Mouse (Mus musculus): ENCODE measurements around the gene Slc8a1. TPM values are rescaled to one million over a fixed set of nuclear protein-coding genes. Genes with fewer than 3 reads are reported as not detected.

Slc8a1 gene
- polyA plus RNA-seq, 1 experiment from 2014 or later, result 9.2 TPM

DNA sequence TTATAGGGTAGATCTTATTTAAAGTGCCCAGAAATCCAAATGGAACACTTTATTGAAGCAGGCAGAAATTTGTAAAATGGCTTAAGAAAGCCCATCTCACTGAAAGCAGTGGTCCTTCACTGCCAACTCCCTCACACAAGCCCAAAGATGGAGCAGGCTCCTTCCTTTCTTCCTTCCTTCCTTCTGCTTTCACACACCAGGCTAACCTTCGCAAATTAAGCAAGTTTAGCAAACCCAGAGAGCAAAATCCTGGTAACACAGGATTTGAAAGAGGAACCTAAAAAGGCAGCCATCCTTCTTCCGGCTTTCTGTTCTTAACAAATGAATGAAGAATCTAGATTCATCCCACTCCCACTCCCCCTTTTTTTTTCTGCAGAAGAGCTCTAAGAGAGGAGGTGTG is 70.2 kb downstream of the Slc8a1 start:
- DNase-seq (ENCODE audit: low spot score) (no peak), ATAC-seq (no peak)
- Histone ChIP-seq H3K4me2 (ENCODE audit: low read length) (peak overlapping the region; percentile 86), H3K4me3 (ENCODE audit: low read depth, low read length) (peak overlapping the region; percentile 70), H3K27ac (ENCODE audit: low read depth, low read length) (no peak overlapping the region), H3K36me3 (ENCODE audit: control insufficient read depth, insufficient read depth, low read length) (no peaks in the 10 kb centered on the region), H3K27me3 (replicated peaks; ENCODE audit: control insufficient read depth, insufficient read depth, low read length) (peaks cover 9% of the 10 kb centered on the region; the same call in 1 of the 2 replicates), H3K9ac (ENCODE audit: low read length) (peak overlapping the region; percentile 96), H3K9me3 (replicated peaks; ENCODE audit: control insufficient read depth, low read length) (no peaks in the 10 kb centered on the region), H3K4me1 (ENCODE audit: control insufficient read depth, insufficient read depth, low read length) (0 out of 2 replicates have a peak, but pooled peaks cover 5% of the 10 kb centered on the region)
- 57% methylated on average over 2 of the region's 2 CpGs for WGBS

DNA sequence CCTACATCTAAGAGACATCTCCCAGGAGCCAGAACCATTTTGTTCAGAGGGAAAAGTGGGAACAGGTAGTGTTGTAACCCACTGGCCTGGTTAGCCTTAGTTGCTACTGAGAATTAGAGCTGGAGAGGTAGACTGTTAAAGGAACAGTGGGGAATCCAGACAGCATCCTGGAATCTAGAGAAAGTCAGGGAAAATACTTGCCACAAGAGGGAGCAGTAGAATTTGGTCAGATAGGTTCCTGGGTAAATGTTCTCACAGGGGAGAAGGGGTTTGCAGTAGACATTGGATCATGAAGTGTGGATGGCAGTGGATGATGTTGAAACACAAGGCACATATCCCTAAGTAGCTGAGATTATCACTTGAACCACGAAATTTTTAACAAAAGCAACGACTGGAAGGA is 71.6 kb downstream of the Slc8a1 start:
- peak; percentile 71 for DNase-seq (ENCODE audit: low spot score)
- no peak overlapping the region for H3K4me2 ChIP-seq (ENCODE audit: low read length)
- no peak overlapping the region for H3K9ac ChIP-seq (ENCODE audit: low read length)
- no peaks in the 10 kb centered on the region for H3K9me3 ChIP-seq (replicated peaks; ENCODE audit: control insufficient read depth, low read length)
- no peaks in the 10 kb centered on the region for H3K36me3 ChIP-seq (ENCODE audit: control insufficient read depth, insufficient read depth, low read length)
- no peak overlapping the region for H3K4me3 ChIP-seq (ENCODE audit: low read depth, low read length)
- WGBS, result 47% methylated on average over 2 of the region's 2 CpGs
- H3K27ac ChIP-seq (ENCODE audit: low read depth, low read length), result no peak overlapping the region
- H3K4me1 ChIP-seq (ENCODE audit: control insufficient read depth, insufficient read depth, low read length), result 0 out of 2 replicates have a peak, but pooled peaks cover 5% of the 10 kb centered on the region
- H3K27me3 ChIP-seq (replicated peaks; ENCODE audit: control insufficient read depth, insufficient read depth, low read length), result peaks cover 6% of the 10 kb centered on the region; the same call in 1 of the 2 replicates
- ATAC-seq, result no peak

DNA sequence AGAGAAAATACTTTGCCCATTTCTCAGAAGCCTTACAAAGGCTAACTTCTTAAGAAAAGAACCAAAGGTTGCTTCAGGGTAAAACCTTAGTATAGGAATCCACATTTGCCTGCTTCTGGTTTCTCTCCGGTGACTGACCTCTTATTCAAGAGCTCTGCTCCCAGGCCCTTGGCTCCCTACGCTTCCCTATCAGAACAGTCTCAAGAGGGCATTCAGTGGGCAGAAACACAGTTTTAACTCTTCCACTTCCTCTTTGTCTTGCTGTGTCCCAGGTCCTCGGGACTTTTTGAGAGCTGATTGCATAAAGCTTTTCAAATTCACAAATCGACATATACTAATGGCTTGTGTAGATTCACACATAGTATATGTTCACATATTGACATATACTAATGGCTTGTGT is 73.3 kb downstream of the Slc8a1 start:
- Histone ChIP-seq H3K4me2 (ENCODE audit: low read length) (no peak overlapping the region), H3K9ac (ENCODE audit: low read length) (no peak overlapping the region), H3K27me3 (replicated peaks; ENCODE audit: control insufficient read depth, insufficient read depth, low read length) (no peaks in the 10 kb centered on the region), H3K9me3 (replicated peaks; ENCODE audit: control insufficient read depth, low read length) (no peaks in the 10 kb centered on the region), H3K36me3 (ENCODE audit: control insufficient read depth, insufficient read depth, low read length) (no peaks in the 10 kb centered on the region), H3K27ac (ENCODE audit: low read depth, low read length) (no peak overlapping the region), H3K4me3 (ENCODE audit: low read depth, low read length) (no peak overlapping the region), H3K4me1 (ENCODE audit: control insufficient read depth, insufficient read depth, low read length) (0 out of 2 replicates have a peak, but pooled peaks cover 5% of the 10 kb centered on the region)
- DNase-seq (ENCODE audit: low spot score) (no peak), ATAC-seq (no peak)
- 88% methylated on average over 4 of the region's 4 CpGs for WGBS

DNA sequence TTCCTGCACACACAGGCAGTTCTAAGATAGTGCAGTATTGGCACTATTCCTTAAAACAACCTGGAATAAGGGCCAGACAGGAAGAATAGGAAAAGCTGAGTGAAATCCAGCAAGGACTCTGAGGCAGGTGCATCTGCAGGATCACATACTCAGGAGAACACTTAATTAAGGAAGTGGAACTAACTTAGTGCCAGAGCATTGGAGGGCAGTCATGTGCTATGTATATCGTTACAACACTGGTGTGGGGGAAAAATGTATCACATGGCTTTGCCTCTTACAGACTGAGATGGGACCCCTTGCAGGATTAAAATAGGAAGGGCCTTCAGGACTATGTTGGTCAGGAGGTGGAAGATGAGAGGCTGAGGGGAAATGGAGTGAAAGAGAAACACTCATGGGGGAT is 80.3 kb downstream of the Slc8a1 start:
- 80% methylated on average over 1 of the region's 1 CpGs for WGBS
- Histone ChIP-seq H3K27me3 (replicated peaks; ENCODE audit: control insufficient read depth, insufficient read depth, low read length) (no peaks in the 10 kb centered on the region), H3K9ac (ENCODE audit: low read length) (no peak overlapping the region), H3K4me2 (ENCODE audit: low read length) (no peak overlapping the region), H3K36me3 (ENCODE audit: control insufficient read depth, insufficient read depth, low read length) (no peaks in the 10 kb centered on the region), H3K4me1 (ENCODE audit: control insufficient read depth, insufficient read depth, low read length) (no peaks in the 10 kb centered on the region), H3K27ac (ENCODE audit: low read depth, low read length) (no peak overlapping the region), H3K4me3 (ENCODE audit: low read depth, low read length) (no peak overlapping the region), H3K9me3 (replicated peaks; ENCODE audit: control insufficient read depth, low read length) (no peaks in the 10 kb centered on the region)
- no peak for DNase-seq (ENCODE audit: low spot score)
- ATAC-seq, result no peak

DNA sequence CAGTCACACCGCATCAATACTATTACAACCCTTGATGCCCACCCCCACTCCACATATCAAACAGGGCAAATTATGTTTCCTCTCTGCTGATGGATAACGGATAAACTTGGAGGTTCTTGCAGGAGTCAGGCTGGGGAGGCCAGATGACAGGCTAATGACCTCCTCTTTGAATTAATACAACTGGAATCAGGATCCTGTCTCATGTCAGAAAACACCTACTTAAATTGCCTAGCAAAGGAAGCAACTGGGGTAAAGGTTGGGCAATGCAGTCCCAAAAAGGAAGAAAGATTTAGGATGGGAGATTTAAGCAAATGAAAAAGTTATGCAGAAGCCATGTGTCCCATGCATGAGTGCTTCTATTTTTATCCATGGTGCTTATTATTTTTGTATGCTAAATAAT is 83.6 kb downstream of the Slc8a1 start:
- Histone ChIP-seq H3K27me3 (replicated peaks; ENCODE audit: control insufficient read depth, insufficient read depth, low read length) (no peaks in the 10 kb centered on the region), H3K4me3 (ENCODE audit: low read depth, low read length) (no peak overlapping the region), H3K36me3 (ENCODE audit: control insufficient read depth, insufficient read depth, low read length) (no peaks in the 10 kb centered on the region), H3K27ac (ENCODE audit: low read depth, low read length) (no peak overlapping the region), H3K9me3 (replicated peaks; ENCODE audit: control insufficient read depth, low read length) (no peaks in the 10 kb centered on the region), H3K4me1 (ENCODE audit: control insufficient read depth, insufficient read depth, low read length) (no peaks in the 10 kb centered on the region), H3K4me2 (ENCODE audit: low read length) (no peak overlapping the region), H3K9ac (ENCODE audit: low read length) (no peak overlapping the region)
- 93% methylated on average over 2 of the region's 2 CpGs for WGBS
- ATAC-seq, result no peak
- DNase-seq (ENCODE audit: low spot score), result no peak

DNA sequence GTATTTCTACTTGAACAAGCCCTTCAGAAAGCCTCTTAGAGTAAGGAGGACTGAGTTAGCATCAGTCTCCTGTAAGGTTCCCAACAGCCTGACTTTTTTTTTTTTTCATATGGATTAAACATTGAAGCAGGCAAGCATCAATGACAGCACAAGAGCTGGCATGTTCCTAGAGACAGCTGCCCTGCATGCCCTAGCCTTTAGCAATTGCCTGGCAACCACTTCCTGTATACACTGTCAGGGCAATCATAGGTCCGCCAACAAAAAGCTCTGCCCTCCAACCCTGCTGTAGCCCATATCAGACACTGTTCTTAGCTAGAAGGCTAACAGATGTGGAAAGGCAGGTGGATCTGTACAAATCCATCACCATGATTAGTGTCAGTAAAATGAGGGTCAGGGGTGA is 85.2 kb downstream of the Slc8a1 start:
- Histone ChIP-seq H3K36me3 (ENCODE audit: control insufficient read depth, insufficient read depth, low read length) (no peaks in the 10 kb centered on the region), H3K9me3 (replicated peaks; ENCODE audit: control insufficient read depth, low read length) (no peaks in the 10 kb centered on the region), H3K27me3 (replicated peaks; ENCODE audit: control insufficient read depth, insufficient read depth, low read length) (no peaks in the 10 kb centered on the region), H3K4me3 (ENCODE audit: low read depth, low read length) (no peak overlapping the region), H3K4me1 (ENCODE audit: control insufficient read depth, insufficient read depth, low read length) (no peaks in the 10 kb centered on the region), H3K9ac (ENCODE audit: low read length) (no peak overlapping the region), H3K27ac (ENCODE audit: low read depth, low read length) (no peak overlapping the region), H3K4me2 (ENCODE audit: low read length) (no peak overlapping the region)
- DNase-seq (ENCODE audit: low spot score) (no peak), ATAC-seq (peak; percentile 32; the same call in 1 of the 2 replicates)
- WGBS, result 89% methylated on average over 1 of the region's 1 CpGs

DNA sequence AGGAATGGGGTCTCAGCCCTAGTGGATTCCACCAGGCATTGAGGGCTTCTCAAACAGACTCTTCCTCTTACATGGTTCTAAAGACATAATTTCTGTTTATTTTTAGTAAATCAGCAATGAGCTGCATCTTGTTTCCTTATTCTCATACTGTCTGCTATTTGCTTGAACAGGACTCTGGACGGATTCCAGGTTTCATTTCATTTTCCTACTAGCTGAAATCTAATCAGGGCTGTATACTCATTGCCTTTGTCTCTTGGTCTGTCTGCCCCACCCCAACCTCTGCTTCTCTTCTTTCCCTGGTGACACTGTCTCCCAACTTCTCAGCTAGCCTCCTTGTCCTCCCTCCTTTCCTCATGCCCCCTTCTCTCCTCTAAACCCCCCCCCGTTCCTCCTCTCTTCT is 101.4 kb downstream of the Slc8a1 start:
- WGBS, result 90% methylated on average over 2 of the region's 2 CpGs
- no peaks in the 10 kb centered on the region for H3K9me3 ChIP-seq (replicated peaks; ENCODE audit: control insufficient read depth, low read length)
- H3K4me1 ChIP-seq (ENCODE audit: control insufficient read depth, insufficient read depth, low read length), result no peaks in the 10 kb centered on the region
- no peaks in the 10 kb centered on the region for H3K36me3 ChIP-seq (ENCODE audit: control insufficient read depth, insufficient read depth, low read length)
- no peak overlapping the region for H3K4me2 ChIP-seq (ENCODE audit: low read length)
- no peak overlapping the region for H3K27ac ChIP-seq (ENCODE audit: low read depth, low read length)
- DNase-seq (ENCODE audit: low spot score) (no peak), ATAC-seq (no peak)
- H3K9ac ChIP-seq (ENCODE audit: low read length), result no peak overlapping the region
- no peak overlapping the region for H3K4me3 ChIP-seq (ENCODE audit: low read depth, low read length)
- H3K27me3 ChIP-seq (replicated peaks; ENCODE audit: control insufficient read depth, insufficient read depth, low read length), result no peaks in the 10 kb centered on the region

DNA sequence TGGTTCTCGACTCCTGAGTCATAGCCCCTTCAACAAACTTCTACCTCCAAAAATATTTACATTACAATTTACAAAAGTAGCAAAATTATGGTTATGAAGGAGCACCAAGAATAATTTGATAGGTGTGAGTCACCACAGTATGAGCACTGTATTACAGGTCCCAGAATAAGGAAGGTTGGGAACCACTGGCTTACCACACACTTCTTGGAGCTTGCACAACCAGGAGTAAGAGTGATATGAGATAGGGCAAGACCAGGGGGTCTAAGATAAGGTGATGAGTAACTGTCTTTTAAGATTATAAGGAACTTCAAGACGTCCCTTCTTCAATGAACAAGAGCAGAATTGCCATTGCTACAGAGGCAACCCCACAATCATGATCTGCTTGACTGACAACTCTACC is 107.7 kb downstream of the Slc8a1 start:
- Histone ChIP-seq H3K4me2 (ENCODE audit: low read length) (no peak overlapping the region), H3K27me3 (replicated peaks; ENCODE audit: control insufficient read depth, insufficient read depth, low read length) (no peaks in the 10 kb centered on the region), H3K36me3 (ENCODE audit: control insufficient read depth, insufficient read depth, low read length) (no peaks in the 10 kb centered on the region), H3K9me3 (replicated peaks; ENCODE audit: control insufficient read depth, low read length) (no peaks in the 10 kb centered on the region), H3K4me3 (ENCODE audit: low read depth, low read length) (no peak overlapping the region), H3K27ac (ENCODE audit: low read depth, low read length) (no peak overlapping the region), H3K4me1 (ENCODE audit: control insufficient read depth, insufficient read depth, low read length) (no peaks in the 10 kb centered on the region), H3K9ac (ENCODE audit: low read length) (no peak overlapping the region)
- 83% methylated on average over 2 of the region's 2 CpGs for WGBS
- ATAC-seq, result no peak
- no peak for DNase-seq (ENCODE audit: low spot score)

DNA sequence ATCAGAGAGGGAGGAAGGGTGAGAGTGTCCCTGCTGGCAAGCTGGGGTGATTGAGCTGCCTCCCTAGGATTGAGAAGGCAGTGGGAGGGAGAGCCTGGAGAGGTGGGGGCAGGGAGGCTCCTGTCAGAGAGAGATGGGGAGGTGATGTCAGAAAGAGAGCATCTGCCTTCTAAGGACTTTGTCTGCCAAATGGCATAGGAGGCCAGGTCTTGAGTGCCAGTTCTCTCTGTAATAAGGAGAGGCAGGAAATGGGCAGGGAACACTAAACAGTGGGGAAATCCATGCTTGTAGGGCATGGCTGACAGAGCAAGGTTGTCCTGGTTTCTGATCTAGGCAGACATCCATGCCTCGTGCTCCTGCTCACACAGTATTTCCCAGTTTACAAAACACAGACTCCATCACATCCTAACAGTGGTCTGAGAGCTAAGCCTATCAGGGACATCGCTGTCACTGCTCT is 117.0 kb downstream of the Slc8a1 start:
- DNase-seq (ENCODE audit: low spot score) (peak; percentile 47), ATAC-seq (peak; percentile 44; the same call in 1 of the 2 replicates)
- Histone ChIP-seq H3K36me3 (ENCODE audit: control insufficient read depth, insufficient read depth, low read length) (no peaks in the 10 kb centered on the region), H3K4me2 (ENCODE audit: low read length) (no peak overlapping the region), H3K9ac (ENCODE audit: low read length) (no peak overlapping the region), H3K27ac (ENCODE audit: low read depth, low read length) (no peak overlapping the region), H3K4me3 (ENCODE audit: low read depth, low read length) (no peak overlapping the region), H3K4me1 (ENCODE audit: control insufficient read depth, insufficient read depth, low read length) (0 out of 2 replicates have a peak, but pooled peaks cover 2% of the 10 kb centered on the region), H3K27me3 (replicated peaks; ENCODE audit: control insufficient read depth, insufficient read depth, low read length) (no peaks in the 10 kb centered on the region), H3K9me3 (replicated peaks; ENCODE audit: control insufficient read depth, low read length) (no peaks in the 10 kb centered on the region)
- 58% methylated on average over 2 of the region's 2 CpGs for WGBS

Measured in forebrain, embryonic 14.5 days (tissue).